Mouse (Mus musculus) C2C12 (cell line): ENCODE results near the gene Nhlh1.

ENCODE experiments used
- CEBPB ChIP-seq: IDR thresholded peaks from one replicate; pipeline ENCODE4 v1.6.1; 2011; ENCODE audit warnings: low read depth, mild to moderate bottlenecking, control low read depth, moderate library complexity
- CTCF ChIP-seq: IDR thresholded peaks from one replicate; pipeline ENCODE4 v1.5.1; 2011; ENCODE audit not compliant: control insufficient read depth, insufficient read depth, insufficient read length
- FOSL1 ChIP-seq: IDR thresholded peaks from one replicate; pipeline ENCODE4 v1.8.0; 2011; ENCODE audit warnings: mild to moderate bottlenecking, low read length; ENCODE audit not compliant: poor library complexity, insufficient read depth, severe bottlenecking

GRCm38 (mm10) chr1:172099325-172100033 is 42.1 kb upstream of the Nhlh1 start:
- no peak for TF ChIP-seq CTCF
- no peak for TF ChIP-seq CEBPB
- no peak for TF ChIP-seq FOSL1
